Mouse (Mus musculus) bone marrow macrophage, adult 2 months (primary cell): ENCODE measurements around the gene Sod1.
"Not testable (repeated sequence)": the region's sequence is repeated elsewhere in the genome, so short reads cannot be mapped to it uniquely, and the experiment has no call there.

Source experiments
- CTCF ChIP-seq: IDR thresholded peaks from 2 replicates; pipeline ENCODE4 v1.5.1; 2012; ENCODE audit warnings: low read depth, mild to moderate bottlenecking, low read length, moderate library complexity
- POLR2A ChIP-seq: IDR thresholded peaks from 2 replicates; pipeline ENCODE4 v1.6.1; 2012; ENCODE audit warnings: mild to moderate bottlenecking, low read depth, low read length, borderline replicate concordance

- not testable (repeated sequence) for TF ChIP-seq POLR2A, CTCF
These were observed 30.7 kb downstream of the Sod1 start for GRCm38 (mm10) chr16:90251256-90251655.
